Mouse (Mus musculus) right cerebral cortex, adult 18-20 months (tissue): ENCODE measurements at regions not wholly inside any gene's neighbourhood (a gene's known extent, or its start where the extent isn't known, plus 50 kb on each side); places are given as distances from the start of the nearest gene placed in this dataset.

Experiments
- DNase-seq: peaks from one replicate; pipeline ENCODE4 v3.0.0; 2022; ENCODE audit warnings: mixed read lengths

GRCm38 (mm10) chr6:138956461-138957072, 298.2 kb upstream of the Igbp1b start:
- no peak for DNase-seq

- peak; percentile 2 for DNase-seq
Measured at GRCm38 (mm10) chr6:138950888-138951287, 292.5 kb upstream of the Igbp1b start.

- DNase-seq: no peak
Measured at GRCm38 (mm10) chr6:138946632-138947031, 288.3 kb upstream of the Igbp1b start.

- peak; percentile 37 for DNase-seq
Measured at GRCm38 (mm10) chr6:138945432-138945831, 287.1 kb upstream of the Igbp1b start.

- DNase-seq: no peak
Measured at GRCm38 (mm10) chr6:138920161-138920560, 261.8 kb upstream of the Igbp1b start.

GRCm38 (mm10) chr6:138919531-138919930, 261.2 kb upstream of the Igbp1b start:
- DNase-seq: no peak

GRCm38 (mm10) chr6:138914981-138915380, 256.6 kb upstream of the Igbp1b start:
- DNase-seq: no peak

- no peak for DNase-seq
Measured at GRCm38 (mm10) chr6:138873610-138874009, 215.3 kb upstream of the Igbp1b start.

GRCm38 (mm10) chr6:138872495-138873415, 214.4 kb upstream of the Igbp1b start:
- DNase-seq: no peak

GRCm38 (mm10) chr6:138838043-138838442, 179.7 kb upstream of the Igbp1b start:
- DNase-seq: no peak

- no peak for DNase-seq
Measured at GRCm38 (mm10) chr6:138834876-138835275, 176.5 kb upstream of the Igbp1b start.

- no peak for DNase-seq
Measured at GRCm38 (mm10) chr6:138801835-138802234, 143.5 kb upstream of the Igbp1b start.

GRCm38 (mm10) chr6:138800836-138801740, 142.7 kb upstream of the Igbp1b start:
- DNase-seq: peak; percentile 34

- no peak for DNase-seq
Measured at GRCm38 (mm10) chr6:138794706-138795105, 136.4 kb upstream of the Igbp1b start.

- DNase-seq: no peak
Measured at GRCm38 (mm10) chr6:138792802-138793201, 134.5 kb upstream of the Igbp1b start.

- no peak for DNase-seq
Measured at GRCm38 (mm10) chr6:138782907-138783306, 124.6 kb upstream of the Igbp1b start.

- DNase-seq: no peak
Measured at GRCm38 (mm10) chr6:138782470-138782869, 124.1 kb upstream of the Igbp1b start.

- DNase-seq: no peak
Measured at GRCm38 (mm10) chr6:138761991-138762390, 103.6 kb upstream of the Igbp1b start.

GRCm38 (mm10) chr6:138754955-138755303, 96.6 kb upstream of the Igbp1b start:
- no peak for DNase-seq

- no peak for DNase-seq
Measured at GRCm38 (mm10) chr6:138754302-138754954, 96.1 kb upstream of the Igbp1b start.

- DNase-seq: no peak
Measured at GRCm38 (mm10) chr6:138717698-138718097, 59.4 kb upstream of the Igbp1b start.
